Mouse (Mus musculus) small intestine, adult 2 months (tissue): Measurements from ENCODE around the gene Ugt1a1. TPM values are rescaled to one million over a fixed set of nuclear protein-coding genes. Genes with fewer than 3 reads are reported as not detected.

ENCODE experiments used
- H3K27ac ChIP-seq: fragments of 200-500 bp; 2 replicates; pipeline ENCODE4 v1.5.1; 2012; ENCODE audit warnings: low read depth, low read length, control low read depth, inconsistent platforms; ENCODE audit not compliant: insufficient read depth
- H3K27me3 ChIP-seq: fragments of 200-500 bp; 2 replicates; pipeline ENCODE4 v1.6.1; 2012; ENCODE audit warnings: mild to moderate bottlenecking, moderate library complexity, low read length, inconsistent platforms; ENCODE audit not compliant: control insufficient read depth, insufficient read depth
- H3K36me3 ChIP-seq: fragments of 200-500 bp; 2 replicates; pipeline ENCODE4 v1.6.1; 2012; ENCODE audit warnings: mild to moderate bottlenecking, low read length, control low read depth, inconsistent platforms; ENCODE audit not compliant: control insufficient read depth, insufficient read depth
- H3K4me1 ChIP-seq: fragments of 200-500 bp; 2 replicates; pipeline ENCODE4 v1.6.1; 2012; ENCODE audit warnings: low read length, inconsistent platforms, mixed read lengths; ENCODE audit not compliant: control insufficient read depth, insufficient read depth, insufficient read length
- H3K4me3 ChIP-seq: fragments of 200-500 bp; 2 replicates; pipeline ENCODE4 v1.5.1; 2012; ENCODE audit warnings: low read depth, mild to moderate bottlenecking, control low read depth, inconsistent platforms, low read length, moderate library complexity
- CTCF ChIP-seq: fragments of 200-500 bp; IDR thresholded peaks from 2 replicates; pipeline ENCODE4 v1.5.1; 2012; ENCODE audit warnings: low read depth, mild to moderate bottlenecking, control low read depth, inconsistent platforms, low read length, moderate library complexity, mixed read lengths; ENCODE audit not compliant: insufficient replicate concordance, insufficient read length; ENCODE audit errors: extremely low read depth
- POLR2A ChIP-seq: fragments of 200-500 bp; IDR thresholded peaks from 2 replicates; pipeline ENCODE4 v1.6.1; 2012; ENCODE audit warnings: low read depth, mild to moderate bottlenecking, control low read depth, inconsistent platforms, low read length, moderate library complexity
- WGBS: fragments of 180-500 bp; shearing (Covaris S2); methylation state at CpG from one replicate; pipeline ENCODE4 v1.1.7; 2018; 5-methylcytosine and 5-hydroxymethylcytosine counted together
- polyA plus RNA-seq: library from polyadenylated mRNA; depleted of rRNA; stranded (reverse); fragments of >200 nt; gene quantifications from 2 replicates; pipeline ENCODE4 v1.2.3, GENCODE M21; 2012; rRNA removed

Ugt1a1 gene
- polyA plus RNA-seq, 1 experiment = 88.2 TPM

DNA sequence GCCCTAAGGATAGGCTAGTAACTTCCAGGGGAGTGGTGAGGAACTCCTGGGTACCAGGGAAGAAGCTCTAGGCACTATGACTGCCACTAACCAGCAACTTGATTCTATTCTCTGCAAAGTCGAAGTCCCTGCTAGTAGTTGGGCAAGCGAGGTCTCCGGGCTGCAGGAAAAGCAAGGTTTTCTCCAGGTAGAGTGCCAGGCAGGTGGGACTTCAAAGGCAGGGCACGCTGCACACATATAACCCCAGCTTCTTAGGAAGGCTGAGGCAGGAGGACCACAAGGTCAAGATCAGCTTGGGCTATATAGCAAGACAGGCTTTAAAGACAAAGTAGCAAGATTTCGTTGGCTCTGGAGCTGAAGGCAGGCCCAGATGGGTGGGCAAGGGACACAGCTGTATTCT lies 52.0 kb downstream of the Ugt1a1 start:
- Histone ChIP-seq H3K27ac (no peak overlapping the region), H3K4me3 (no peak overlapping the region), H3K36me3 (peaks cover 80% of the 10 kb centered on the region), H3K4me1 (peaks cover 7% of the 10 kb centered on the region), H3K27me3 (no peaks in the 10 kb centered on the region)
- 92% methylated on average over 5 of the region's 5 CpGs for WGBS
- TF ChIP-seq CTCF (no peak), POLR2A (no peak)

DNA sequence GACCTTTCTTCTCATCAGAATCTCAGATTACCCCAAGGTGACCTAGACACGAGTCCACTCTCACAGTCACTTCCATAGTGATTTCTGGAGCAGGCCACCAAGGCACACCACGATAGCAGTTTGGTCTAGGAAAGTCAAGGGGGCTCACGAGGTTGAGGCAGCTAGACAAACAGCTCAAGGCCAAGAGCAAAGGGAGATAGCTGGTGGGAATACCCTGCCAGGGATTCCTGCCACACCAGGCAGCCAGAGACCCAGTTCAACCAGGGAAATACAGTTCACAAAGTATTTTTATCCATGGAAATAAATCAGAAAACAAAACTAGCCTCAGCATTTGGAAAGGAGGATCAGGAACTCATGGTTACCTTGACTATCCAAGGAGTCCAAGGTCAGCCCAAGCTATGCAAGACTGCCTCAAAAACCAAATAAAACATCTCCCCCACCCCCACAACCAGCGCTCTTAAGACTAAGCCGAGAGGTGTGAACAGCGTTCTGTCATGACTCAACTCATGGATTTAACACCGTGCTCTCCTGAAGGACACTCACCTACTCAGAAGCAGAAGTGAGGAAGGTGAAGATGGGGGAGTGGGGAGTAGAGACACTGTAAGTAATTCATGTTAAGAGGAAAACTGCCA lies 52.6 kb downstream of the Ugt1a1 start:
- WGBS = 83% methylated on average over 7 of the region's 7 CpGs
- Histone ChIP-seq H3K4me3 (no peak overlapping the region), H3K27ac (no peak overlapping the region), H3K36me3 (peaks cover 86% of the 10 kb centered on the region), H3K27me3 (no peaks in the 10 kb centered on the region), H3K4me1 (peaks cover 7% of the 10 kb centered on the region)
- TF ChIP-seq POLR2A = no peak
- TF ChIP-seq CTCF = no peak

DNA sequence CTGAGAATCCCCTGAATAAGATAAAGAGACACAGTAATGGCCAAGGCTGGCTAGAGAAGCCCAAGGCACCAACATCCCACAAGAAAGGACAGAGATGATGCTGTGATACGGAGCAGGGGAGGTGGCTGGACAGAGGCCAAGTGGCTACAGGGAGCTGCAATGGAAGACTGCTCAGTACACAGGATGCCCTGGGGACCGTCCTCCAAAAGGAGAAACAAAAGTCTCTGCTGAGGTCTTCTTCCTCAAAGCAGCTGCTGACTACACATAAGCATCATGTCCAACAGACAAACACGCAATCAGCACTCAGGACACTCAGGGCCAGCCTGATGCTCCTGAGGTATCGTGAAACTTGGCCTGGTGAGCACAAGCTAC lies 53.1 kb downstream of the Ugt1a1 start:
- no peak overlapping the region for H3K4me3 ChIP-seq
- H3K27me3 ChIP-seq = no peaks in the 10 kb centered on the region
- H3K27ac ChIP-seq = no peak overlapping the region
- TF ChIP-seq POLR2A = no peak
- TF ChIP-seq CTCF = no peak
- H3K36me3 ChIP-seq = peaks cover 89% of the 10 kb centered on the region
- WGBS = 77% methylated on average over 4 of the region's 4 CpGs
- H3K4me1 ChIP-seq = peaks cover 4% of the 10 kb centered on the region

- no peak overlapping the region for H3K4me3 ChIP-seq
- WGBS = 89% methylated on average over 13 of the region's 13 CpGs
- H3K36me3 ChIP-seq = peaks cover 88% of the 10 kb centered on the region
- H3K27me3 ChIP-seq = no peaks in the 10 kb centered on the region
- no peak overlapping the region for H3K27ac ChIP-seq
- H3K4me1 ChIP-seq = no peaks in the 10 kb centered on the region
- TF ChIP-seq POLR2A (no peak), CTCF (no peak)
Measured at GRCm38 (mm10) chr1:88266123-88266522, 54.4 kb downstream of the Ugt1a1 start.

- Histone ChIP-seq H3K27ac (no peak overlapping the region), H3K4me1 (no peaks in the 10 kb centered on the region), H3K27me3 (no peaks in the 10 kb centered on the region), H3K36me3 (peaks cover 84% of the 10 kb centered on the region), H3K4me3 (no peak overlapping the region)
- no peak for TF ChIP-seq CTCF
- no peak for TF ChIP-seq POLR2A
- WGBS = 92% methylated on average over 6 of the region's 6 CpGs
Measured at GRCm38 (mm10) chr1:88267489-88267888, 55.7 kb downstream of the Ugt1a1 start.

- WGBS = 82% methylated on average over 6 of the region's 6 CpGs
- peaks cover 82% of the 10 kb centered on the region for H3K36me3 ChIP-seq
- H3K4me3 ChIP-seq = no peak overlapping the region
- H3K27me3 ChIP-seq = no peaks in the 10 kb centered on the region
- no peaks in the 10 kb centered on the region for H3K4me1 ChIP-seq
- no peak for TF ChIP-seq POLR2A
- no peak for TF ChIP-seq CTCF
- no peak overlapping the region for H3K27ac ChIP-seq
Measured at GRCm38 (mm10) chr1:88268070-88268469, 56.3 kb downstream of the Ugt1a1 start.

Other genes with a start within 250 kb of the Ugt1a1 start
- 4.0 and 7.2 TPM in 2 replicates for gene Usp40, start 203.4 kb upstream of the Ugt1a1 start, polyA plus RNA-seq
- not detected in 2 replicates for gene Ugt1a10, start 156.6 kb upstream of the Ugt1a1 start, polyA plus RNA-seq
- 0.36 and 0.37 TPM in 2 replicates for gene Ugt1a9, start 141.2 kb upstream of the Ugt1a1 start, polyA plus RNA-seq
- not detected in 2 replicates for gene Ugt1a8, start 124.1 kb upstream of the Ugt1a1 start, polyA plus RNA-seq
- 57.1 and 60.9 TPM in 2 replicates for gene Ugt1a7c, start 116.9 kb upstream of the Ugt1a1 start, polyA plus RNA-seq
- 2.7 and 3.6 TPM in 2 replicates for gene Ugt1a6b, start 108.7 kb upstream of the Ugt1a1 start, polyA plus RNA-seq
- gene Ugt1a6a, start 77.2 kb upstream of the Ugt1a1 start, polyA plus RNA-seq = 2.1 and 12.2 TPM in 2 replicates
- 0.28 and 0.34 TPM in 2 replicates for gene Ugt1a5, start 45.9 kb upstream of the Ugt1a1 start, polyA plus RNA-seq
- 0.09 and 0.38 TPM in 2 replicates for gene Ugt1a2, start 11.4 kb upstream of the Ugt1a1 start, polyA plus RNA-seq
- 2.7 and 5.3 TPM in 2 replicates for gene Dnajb3, start 6.2 kb upstream of the Ugt1a1 start, polyA plus RNA-seq
- 0.11 and 0.35 TPM in 2 replicates for gene Mroh2a, start 15.0 kb downstream of the Ugt1a1 start, polyA plus RNA-seq
- 22.9 and 23.4 TPM in 2 replicates for gene Hjurp, start 65.7 kb downstream of the Ugt1a1 start, polyA plus RNA-seq
- gene Trpm8, start 65.7 kb downstream of the Ugt1a1 start, polyA plus RNA-seq = not detected in 2 replicates
- not detected in 2 replicates for gene Spp2, start 195.0 kb downstream of the Ugt1a1 start, polyA plus RNA-seq